Mouse (Mus musculus) bone marrow macrophage, adult 2 months (primary cell): ENCODE measurements around the gene Lrrc8b.

Source experiments
- CTCF ChIP-seq: IDR thresholded peaks from 2 replicates; pipeline ENCODE4 v1.5.1; 2012; ENCODE audit warnings: low read depth, mild to moderate bottlenecking, low read length, moderate library complexity
- POLR2A ChIP-seq: IDR thresholded peaks from 2 replicates; pipeline ENCODE4 v1.6.1; 2012; ENCODE audit warnings: mild to moderate bottlenecking, low read depth, low read length, borderline replicate concordance

GRCm38 (mm10) chr5:105472983-105473705 lies 57.6 kb downstream of the Lrrc8b start:
- TF ChIP-seq CTCF (no peak), POLR2A (no peak)
